Mouse (Mus musculus): ENCODE results near the gene Frmpd4. TPM values are rescaled to one million over a fixed set of nuclear protein-coding genes. Genes with fewer than 3 reads are reported as not detected.

Gene Frmpd4
- total RNA-seq, 2 experiments from 2014 or later = 0.13 TPM; not detected in 1

- no peak for ATAC-seq (ENCODE audit: poor library complexity, severe bottlenecking)
Measured at GRCm38 (mm10) chrX:168141051-168141450, 436.0 kb downstream of the Frmpd4 start.

GRCm38 (mm10) chrX:168124043-168124442 is 453.0 kb downstream of the Frmpd4 start:
- ATAC-seq (ENCODE audit: poor library complexity, severe bottlenecking) = no peak

- ATAC-seq (ENCODE audit: poor library complexity, severe bottlenecking) = no peak
Measured at GRCm38 (mm10) chrX:168123589-168123965, 453.5 kb downstream of the Frmpd4 start.

- no peak for ATAC-seq (ENCODE audit: poor library complexity, severe bottlenecking)
Measured at GRCm38 (mm10) chrX:168122806-168123588, 454.0 kb downstream of the Frmpd4 start.

- no peak for ATAC-seq (ENCODE audit: poor library complexity, severe bottlenecking)
Measured at GRCm38 (mm10) chrX:168041589-168041988, 535.4 kb downstream of the Frmpd4 start.

GRCm38 (mm10) chrX:168020574-168021145 is 556.4 kb downstream of the Frmpd4 start:
- no peak for ATAC-seq (ENCODE audit: poor library complexity, severe bottlenecking)

GRCm38 (mm10) chrX:168017792-168018191 is 559.2 kb downstream of the Frmpd4 start:
- no peak for ATAC-seq (ENCODE audit: poor library complexity, severe bottlenecking)

GRCm38 (mm10) chrX:167984835-167985234 is 592.2 kb downstream of the Frmpd4 start:
- ATAC-seq (ENCODE audit: poor library complexity, severe bottlenecking) = no peak

- ATAC-seq (ENCODE audit: poor library complexity, severe bottlenecking) = no peak
Measured at GRCm38 (mm10) chrX:167951207-167951606, 625.8 kb downstream of the Frmpd4 start.

- ATAC-seq (ENCODE audit: poor library complexity, severe bottlenecking) = no peak
Measured at GRCm38 (mm10) chrX:167909483-167909882, 667.5 kb downstream of the Frmpd4 start.

GRCm38 (mm10) chrX:167901046-167901445 is 676.0 kb downstream of the Frmpd4 start:
- no peak for ATAC-seq (ENCODE audit: poor library complexity, severe bottlenecking)

GRCm38 (mm10) chrX:167854821-167855220 is 722.2 kb downstream of the Frmpd4 start:
- ATAC-seq (ENCODE audit: poor library complexity, severe bottlenecking) = no peak

- no peak for ATAC-seq (ENCODE audit: poor library complexity, severe bottlenecking)
Measured at GRCm38 (mm10) chrX:167832543-167832942, 744.5 kb downstream of the Frmpd4 start.

GRCm38 (mm10) chrX:167828456-167828855 is 748.6 kb downstream of the Frmpd4 start:
- ATAC-seq (ENCODE audit: poor library complexity, severe bottlenecking) = no peak

GRCm38 (mm10) chrX:167817363-167817762 is 759.7 kb downstream of the Frmpd4 start:
- ATAC-seq (ENCODE audit: poor library complexity, severe bottlenecking) = 0 out of 2 replicates have a peak, but pooled peaks have one; percentile 51

- no peak for ATAC-seq (ENCODE audit: poor library complexity, severe bottlenecking)
Measured at GRCm38 (mm10) chrX:167810120-167810519, 766.9 kb downstream of the Frmpd4 start.

- ATAC-seq (ENCODE audit: poor library complexity, severe bottlenecking) = no peak
Measured at GRCm38 (mm10) chrX:167808572-167808971, 768.5 kb downstream of the Frmpd4 start.

GRCm38 (mm10) chrX:167788737-167789136 is 788.3 kb downstream of the Frmpd4 start:
- peak; percentile 72 for ATAC-seq (ENCODE audit: poor library complexity, severe bottlenecking)

- no peak for ATAC-seq (ENCODE audit: poor library complexity, severe bottlenecking)
Measured at GRCm38 (mm10) chrX:167783526-167783925, 793.5 kb downstream of the Frmpd4 start.

- no peak for ATAC-seq (ENCODE audit: poor library complexity, severe bottlenecking)
Measured at GRCm38 (mm10) chrX:167719564-167719981, 857.5 kb downstream of the Frmpd4 start.

- ATAC-seq (ENCODE audit: poor library complexity, severe bottlenecking) = no peak
Measured at GRCm38 (mm10) chrX:167719092-167719491, 857.9 kb downstream of the Frmpd4 start.

- ATAC-seq (ENCODE audit: poor library complexity, severe bottlenecking) = no peak
Measured at GRCm38 (mm10) chrX:167654806-167655495, 922.1 kb downstream of the Frmpd4 start.
